Mouse (Mus musculus) kidney, embryonic 15.5 days (tissue): Measurements from ENCODE around the gene Lrg1. TPM values are rescaled to one million over a fixed set of nuclear protein-coding genes. Genes with fewer than 3 reads are reported as not detected.
"Not testable (repeated sequence)": the region's sequence is repeated elsewhere in the genome, so short reads cannot be mapped to it uniquely, and the experiment has no call there.

Experiments
- ATAC-seq: fragments of 200-750 bp; cut with Nextera tagmentation; replicated peaks from 2 replicates; pipeline ENCODE4 v1.8.0; 2017; ENCODE audit warnings: moderate TSS enrichment; ENCODE audit not compliant: low FRiP score
- H3K27ac ChIP-seq: fragments of 300-500 bp; sonication (generic); 2 replicates; pipeline ENCODE4 v1.5.1; 2015; ENCODE audit warnings: mild to moderate bottlenecking, inconsistent platforms
- H3K27me3 ChIP-seq: fragments of 300-500 bp; sonication (generic); 2 replicates; pipeline ENCODE4 v1.6.1; 2015; ENCODE audit warnings: inconsistent platforms
- H3K36me3 ChIP-seq: fragments of 300-500 bp; sonication (generic); 2 replicates; pipeline ENCODE4 v1.6.1; 2015; ENCODE audit warnings: inconsistent platforms
- H3K4me1 ChIP-seq: fragments of 300-500 bp; sonication (generic); 2 replicates; pipeline ENCODE4 v1.6.1; 2015; ENCODE audit warnings: inconsistent platforms
- H3K4me2 ChIP-seq: fragments of 300-500 bp; sonication (generic); 2 replicates; pipeline ENCODE4 v1.6.1; 2015; ENCODE audit warnings: moderate library complexity, mild to moderate bottlenecking, inconsistent platforms
- H3K4me3 ChIP-seq: fragments of 300-500 bp; sonication (generic); replicated peaks from 2 replicates; pipeline ENCODE4 v1.5.1; 2015; ENCODE audit warnings: mild to moderate bottlenecking, inconsistent platforms
- H3K9ac ChIP-seq: fragments of 300-500 bp; sonication (generic); 2 replicates; pipeline ENCODE4 v1.6.1; 2015; ENCODE audit warnings: mild to moderate bottlenecking, inconsistent platforms
- H3K9me3 ChIP-seq: fragments of 300-500 bp; sonication (generic); replicated peaks from 2 replicates; pipeline ENCODE4 v1.6.1; 2016; ENCODE audit warnings: inconsistent platforms
- WGBS: fragments of 180-500 bp; shearing (Covaris S2); methylation state at CpG from one replicate; pipeline ENCODE4 v1.1.7; 2015; ENCODE audit warnings: mixed read lengths; 5-methylcytosine and 5-hydroxymethylcytosine counted together
- polyA plus RNA-seq: library from polyadenylated mRNA; unstranded; fragments of >200 nt; fragmentation: Nextera tagmentation; extraction: Ambion mirVana; gene quantifications from 2 replicates; pipeline ENCODE4 v1.2.1, GENCODE M21; 2015

Lrg1 gene
- polyA plus RNA-seq, 1 experiment from 2014 or later = 0.53 TPM

DNA sequence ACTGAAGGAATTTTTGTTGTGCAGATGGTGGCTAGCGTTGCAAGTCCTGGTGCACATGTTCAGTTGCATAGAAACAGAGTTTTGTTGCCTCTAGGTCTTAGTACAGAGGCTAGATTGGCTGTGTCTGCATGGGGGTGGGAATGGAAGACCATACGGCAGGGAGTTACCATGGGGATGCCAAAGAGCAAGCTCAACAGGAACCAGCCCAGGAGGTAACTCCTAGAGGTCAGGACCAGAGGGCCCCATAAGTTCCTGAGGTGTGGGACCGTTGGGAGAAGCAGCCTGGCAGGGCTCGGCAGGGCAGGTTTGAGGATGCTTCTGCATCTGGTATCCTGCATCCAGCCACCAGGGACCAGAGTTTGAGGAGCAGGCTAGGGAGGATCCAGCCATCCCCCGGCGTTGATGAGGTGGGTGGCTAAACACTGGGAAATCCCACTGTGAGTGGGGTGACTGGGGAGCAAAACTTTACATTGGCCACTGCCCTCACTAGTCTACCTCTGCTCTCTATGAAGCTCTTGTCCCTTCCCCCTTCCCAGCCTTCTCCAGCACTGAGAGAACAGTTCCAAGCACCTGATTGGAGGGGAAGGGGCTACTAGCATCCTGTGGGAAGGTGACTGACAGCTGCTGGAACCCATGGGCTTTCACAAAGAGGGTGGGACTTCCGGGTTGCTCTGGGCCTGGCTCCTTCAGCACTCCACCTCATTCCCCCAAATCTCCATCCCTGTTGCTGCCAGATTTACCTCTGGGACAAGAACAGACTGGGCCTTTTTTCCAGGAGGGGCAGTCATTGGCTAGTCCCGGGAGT lies 40.8 kb downstream of the Lrg1 start:
- H3K9ac ChIP-seq = peak overlapping the region; percentile 88
- H3K27me3 ChIP-seq = no peaks in the 10 kb centered on the region
- H3K9me3 ChIP-seq = no peaks in the 10 kb centered on the region
- peak overlapping the region; percentile 61 for H3K27ac ChIP-seq
- H3K36me3 ChIP-seq = peaks cover 38% of the 10 kb centered on the region
- H3K4me3 ChIP-seq = peak overlapping the region; percentile 66
- peaks cover 29% of the 10 kb centered on the region for H3K4me1 ChIP-seq
- peak; percentile 38 for ATAC-seq
- WGBS = 7% methylated on average over 8 of the region's 8 CpGs
- peak overlapping the region; percentile 95 for H3K4me2 ChIP-seq

- H3K9me3 ChIP-seq = no peaks in the 10 kb centered on the region
- ATAC-seq = no peak
- H3K4me2 ChIP-seq = peak overlapping the region; percentile 95
- peaks cover 36% of the 10 kb centered on the region for H3K4me1 ChIP-seq
- peaks cover 28% of the 10 kb centered on the region for H3K36me3 ChIP-seq
- WGBS = 1% methylated on average over 11 of the region's 11 CpGs
- peak overlapping the region; percentile 66 for H3K4me3 ChIP-seq
- peak overlapping the region; percentile 88 for H3K9ac ChIP-seq
- no peaks in the 10 kb centered on the region for H3K27me3 ChIP-seq
- peak overlapping the region; percentile 56; the same call in 1 of the 2 replicates for H3K27ac ChIP-seq
Measured at GRCm38 (mm10) chr17:56079921-56080320, 41.9 kb downstream of the Lrg1 start.

DNA sequence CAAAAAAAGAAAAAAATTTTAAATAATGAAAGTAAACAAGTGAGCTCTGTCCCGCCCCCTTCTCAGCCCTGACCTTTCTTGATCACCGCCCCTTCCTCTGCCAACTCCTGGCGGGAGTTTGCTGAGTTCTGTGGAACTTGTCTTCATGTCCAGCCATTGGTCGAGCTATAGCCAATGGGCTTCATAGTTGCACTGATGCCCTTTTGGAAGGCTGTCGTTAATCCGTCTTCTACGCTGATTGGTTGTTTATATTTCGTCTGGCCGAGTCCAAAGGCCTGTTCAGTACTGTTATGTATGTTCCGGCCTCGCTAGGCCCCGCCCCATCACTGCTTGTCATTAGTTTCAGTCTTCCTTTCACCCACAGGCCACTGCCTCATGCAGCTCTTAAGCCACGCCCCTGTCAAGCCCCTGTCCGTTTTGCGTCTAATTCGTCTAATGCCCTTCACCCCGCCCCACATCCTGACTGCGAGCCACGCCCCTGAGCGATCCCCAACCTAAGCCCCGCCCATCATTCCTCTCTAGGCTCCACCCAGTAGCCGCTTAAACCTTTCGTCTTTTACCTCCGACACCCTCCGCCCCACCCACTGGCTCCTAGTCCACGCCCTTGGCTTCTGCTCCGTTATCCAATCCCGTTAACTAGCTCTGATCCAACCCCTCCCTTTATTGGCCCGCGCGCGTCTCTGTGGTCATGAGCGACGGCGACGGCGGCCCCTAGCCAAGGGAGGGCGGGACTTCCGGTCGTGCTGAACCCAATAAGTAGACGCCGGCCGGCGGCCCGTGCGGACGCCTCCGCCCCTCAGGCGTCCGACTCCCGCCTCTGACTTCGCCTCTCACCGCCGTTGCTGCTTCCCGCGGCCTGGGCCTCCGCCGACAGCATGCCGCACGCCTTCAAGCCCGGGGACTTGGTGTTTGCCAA lies 42.7 kb downstream of the Lrg1 start, which contains the start of gene Hdgfl2:
Hdgfl2 (plus strand) TSS at position 755 of the 916 bp plus-strand sequence.
- H3K4me3 ChIP-seq = peak within 1 kb of the TSS; percentile 66
- H3K4me1 ChIP-seq = peaks cover 39% of the 10 kb centered on the region
- H3K27me3 ChIP-seq = no peaks in the 10 kb centered on the region
- peak within 1 kb of the TSS; percentile 74 for H3K27ac ChIP-seq
- under 1% methylated on average over 61 of the region's 61 CpGs for WGBS
- H3K36me3 ChIP-seq = peaks cover 22% of the 10 kb centered on the region
- H3K9ac ChIP-seq = peak within 1 kb of the TSS; percentile 88
- H3K9me3 ChIP-seq = no peaks in the 10 kb centered on the region
- peak within 1 kb of the TSS; percentile 95 for H3K4me2 ChIP-seq
- ATAC-seq = peak; percentile 94

- Histone ChIP-seq H3K4me1 (peaks cover 46% of the 10 kb centered on the region), H3K27ac (peak overlapping the region; percentile 74), H3K36me3 (peaks cover 17% of the 10 kb centered on the region), H3K4me3 (peak overlapping the region; percentile 66), H3K4me2 (peak overlapping the region; percentile 95)
- not testable (repeated sequence) for ATAC-seq, H3K27me3 ChIP-seq, H3K9ac ChIP-seq, H3K9me3 ChIP-seq
- 68% methylated on average over 9 of the region's 9 CpGs for WGBS
Measured at GRCm38 (mm10) chr17:56078361-56078760, 43.4 kb downstream of the Lrg1 start.

DNA sequence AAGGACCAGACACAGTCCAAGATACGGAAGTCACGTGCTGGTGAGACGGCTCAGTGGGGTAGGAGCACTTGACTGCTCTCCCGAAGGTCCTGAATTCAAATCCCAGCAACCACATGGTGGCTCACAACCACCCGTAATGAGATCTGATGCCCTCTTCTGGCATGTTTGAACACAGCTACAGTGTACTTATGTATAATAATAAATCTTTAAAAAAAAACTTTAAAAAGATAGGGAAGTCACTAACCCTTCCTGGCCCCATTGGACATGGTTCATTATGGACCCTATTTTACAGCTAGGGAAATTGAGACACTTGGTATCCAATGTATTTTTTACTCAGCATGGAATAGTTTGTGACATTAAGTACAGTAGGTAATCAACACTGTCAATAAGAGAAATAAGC lies 44.3 kb downstream of the Lrg1 start:
- Histone ChIP-seq H3K4me3 (no peak overlapping the region), H3K4me1 (peaks cover 53% of the 10 kb centered on the region), H3K36me3 (peaks cover 15% of the 10 kb centered on the region), H3K9me3 (no peaks in the 10 kb centered on the region), H3K4me2 (no peak overlapping the region), H3K9ac (no peak overlapping the region), H3K27ac (no peak overlapping the region), H3K27me3 (no peaks in the 10 kb centered on the region)
- 93% methylated on average over 5 of the region's 5 CpGs for whole genome bisulfite sequencing
- no peak for ATAC-seq

DNA sequence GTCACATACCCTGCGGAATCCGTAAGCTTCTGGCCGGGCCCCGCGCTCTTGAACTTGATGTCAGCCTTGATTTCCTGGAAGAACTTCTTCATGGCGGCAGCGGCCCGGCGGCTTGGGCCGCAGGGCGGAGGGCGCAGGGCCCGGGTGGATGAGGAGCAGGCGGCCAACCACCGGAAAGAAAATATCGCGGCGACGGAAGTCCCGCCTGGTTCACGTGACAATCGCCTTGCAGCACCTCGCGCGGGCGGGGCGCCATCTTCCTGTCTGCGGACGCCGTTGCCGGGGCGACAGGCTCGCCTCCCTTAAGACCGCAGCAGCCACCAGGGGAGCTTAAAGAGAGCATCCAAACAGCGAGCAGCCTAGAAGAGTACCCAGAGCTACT lies 47.0 kb downstream of the Lrg1 start, which contains the start of gene Ubxn6:
Ubxn6 (minus strand) TSS at position 202 of the 382 bp plus-strand sequence.
- Histone ChIP-seq H3K9ac (peak within 1 kb of the TSS; percentile 76), H3K27me3 (no peaks in the 10 kb centered on the region), H3K4me2 (peak within 1 kb of the TSS; percentile 76), H3K36me3 (peaks cover 33% of the 10 kb centered on the region), H3K4me3 (peak within 1 kb of the TSS; percentile 79), H3K4me1 (peaks cover 30% of the 10 kb centered on the region), H3K27ac (peak within 1 kb of the TSS; percentile 99), H3K9me3 (no peaks in the 10 kb centered on the region)
- WGBS = under 1% methylated on average over 35 of the region's 35 CpGs
- ATAC-seq = peak; percentile 61

GRCm38 (mm10) chr17:56074097-56074826 lies 47.5 kb downstream of the Lrg1 start:
- H3K27me3 ChIP-seq = no peaks in the 10 kb centered on the region
- 7% methylated on average over 22 of the region's 22 CpGs for WGBS
- ATAC-seq = peak; percentile 35
- peaks cover 30% of the 10 kb centered on the region for H3K4me1 ChIP-seq
- peak overlapping the region; percentile 76 for H3K4me2 ChIP-seq
- H3K36me3 ChIP-seq = peaks cover 39% of the 10 kb centered on the region
- H3K4me3 ChIP-seq = peak overlapping the region; percentile 79
- H3K9me3 ChIP-seq = no peaks in the 10 kb centered on the region
- H3K27ac ChIP-seq = peak overlapping the region; percentile 99
- peak overlapping the region; percentile 76 for H3K9ac ChIP-seq

DNA sequence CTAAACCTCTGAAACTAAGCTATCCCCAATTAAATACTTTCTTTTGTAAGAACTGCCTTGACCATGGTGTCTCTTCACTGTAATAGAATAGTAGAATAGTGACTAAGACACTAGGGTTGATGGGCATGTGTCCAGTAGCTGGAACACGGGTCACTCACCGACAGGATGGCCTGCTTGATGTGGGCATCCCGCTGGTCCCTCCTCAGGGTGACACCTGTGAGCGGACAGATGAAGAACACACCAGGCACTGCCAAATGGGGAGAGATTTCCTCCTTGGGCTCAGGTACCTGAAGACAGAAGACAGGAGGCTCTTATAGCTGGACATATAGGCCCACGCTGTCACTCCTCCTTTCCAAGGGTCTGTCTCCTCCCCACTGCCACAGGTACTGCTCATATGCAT lies 49.6 kb downstream of the Lrg1 start:
- H3K9ac ChIP-seq = no peak overlapping the region
- no peak overlapping the region for H3K4me3 ChIP-seq
- no peaks in the 10 kb centered on the region for H3K27me3 ChIP-seq
- ATAC-seq = no peak
- 94% methylated on average over 5 of the region's 5 CpGs for WGBS
- peaks cover 25% of the 10 kb centered on the region for H3K4me1 ChIP-seq
- H3K4me2 ChIP-seq = no peak overlapping the region
- no peak overlapping the region for H3K27ac ChIP-seq
- peaks cover 59% of the 10 kb centered on the region for H3K36me3 ChIP-seq
- H3K9me3 ChIP-seq = no peaks in the 10 kb centered on the region

GRCm38 (mm10) chr17:56071126-56071525 lies 50.7 kb downstream of the Lrg1 start:
- Histone ChIP-seq H3K4me2 (no peak overlapping the region), H3K9ac (no peak overlapping the region), H3K9me3 (no peaks in the 10 kb centered on the region), H3K4me1 (peaks cover 25% of the 10 kb centered on the region), H3K27ac (no peak overlapping the region), H3K27me3 (no peaks in the 10 kb centered on the region), H3K36me3 (peaks cover 70% of the 10 kb centered on the region), H3K4me3 (no peak overlapping the region)
- no peak for ATAC-seq
